Mouse (Mus musculus) splenic B cell, adult 2 months (primary cell): ENCODE results near the gene Luc7l3.

Experiments used
- DNase-seq: peaks from one replicate; pipeline ENCODE4 v3.0.0-alpha.2; 2011; ENCODE audit warnings: low read depth, low spot score
- H3K27me3 ChIP-seq: 2 replicates; pipeline ENCODE4 v1.6.1; 2012; ENCODE audit warnings: mild to moderate bottlenecking, low read length, moderate library complexity, mixed read lengths; ENCODE audit not compliant: control insufficient read depth, poor library complexity, insufficient read depth, severe bottlenecking
- H3K36me3 ChIP-seq: 2 replicates; pipeline ENCODE4 v1.6.1; 2012; ENCODE audit warnings: mild to moderate bottlenecking, low read length, moderate library complexity, mixed read lengths; ENCODE audit not compliant: control insufficient read depth, poor library complexity, insufficient read depth, severe bottlenecking

The Luc7l3 gene

GRCm38 (mm10) chr11:94238786-94239185 lies 83.0 kb downstream of the Luc7l3 start:
- Histone ChIP-seq H3K36me3 (no peaks in the 10 kb centered on the region), H3K27me3 (no peaks in the 10 kb centered on the region)
- DNase-seq: no peak
